Mouse (Mus musculus) limb, embryonic 10.5 days (tissue): ENCODE results near the gene Metrn. TPM values are rescaled to one million over a fixed set of nuclear protein-coding genes. Genes with fewer than 3 reads are reported as not detected.

ENCODE experiments used
- DNase-seq: peaks from one replicate; pipeline ENCODE4 v3.0.0-alpha.2; 2017; ENCODE audit warnings: low spot score
- H3K27ac ChIP-seq: fragments of 300-500 bp; sonication (generic); 2 replicates; pipeline ENCODE4 v1.5.1; 2016; ENCODE audit warnings: mild to moderate bottlenecking
- H3K27me3 ChIP-seq: fragments of 300-500 bp; sonication (generic); 2 replicates; pipeline ENCODE4 v1.6.1; 2016; ENCODE audit warnings: low read depth, mild to moderate bottlenecking; ENCODE audit not compliant: poor library complexity, severe bottlenecking
- H3K36me3 ChIP-seq: fragments of 300-500 bp; sonication (generic); 2 replicates; pipeline ENCODE4 v1.6.1; 2016; ENCODE audit warnings: mild to moderate bottlenecking, moderate library complexity
- H3K4me1 ChIP-seq: fragments of 300-500 bp; sonication (generic); 2 replicates; pipeline ENCODE4 v1.6.1; 2016
- H3K4me3 ChIP-seq: fragments of 300-500 bp; sonication (generic); 2 replicates; pipeline ENCODE4 v1.5.1; 2016; ENCODE audit warnings: mild to moderate bottlenecking, moderate library complexity
- H3K9me3 ChIP-seq: fragments of 300-500 bp; sonication (generic); replicated peaks from 2 replicates; pipeline ENCODE4 v1.6.1; 2016; ENCODE audit warnings: mild to moderate bottlenecking
- WGBS: fragments of 180-500 bp; shearing (Covaris S2); methylation state at CpG from one replicate; pipeline ENCODE4 v1.1.7; 2016; 5-methylcytosine and 5-hydroxymethylcytosine counted together
- polyA plus RNA-seq: library from polyadenylated mRNA; unstranded; fragments of >200 nt; fragmentation: Nextera tagmentation; extraction: Ambion mirVana; gene quantifications from 2 replicates; pipeline ENCODE4 v1.2.1, GENCODE M21; 2016

Metrn gene
- polyA plus RNA-seq, 1 experiment from 2014 or later = 87.5 TPM

DNA sequence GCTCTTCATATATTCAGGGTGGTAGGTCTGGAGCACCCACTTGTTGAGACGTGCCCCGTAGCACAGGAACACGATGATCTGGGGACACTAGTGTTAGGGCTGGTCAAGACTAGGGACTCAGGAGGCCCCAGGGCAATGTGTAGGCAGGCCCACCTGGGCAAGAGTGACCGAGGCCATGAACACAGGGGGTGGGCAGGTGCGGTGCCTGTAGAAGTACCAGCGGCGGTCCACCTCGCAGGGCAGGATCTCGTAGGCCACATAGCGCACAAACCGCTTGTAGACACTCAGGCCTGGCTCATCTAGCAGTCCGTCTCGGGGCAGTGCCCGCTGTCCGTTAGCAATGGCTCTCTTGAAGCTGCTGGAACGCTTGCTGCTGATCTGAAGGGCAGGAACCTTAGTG is 38.9 kb upstream of the Metrn start:
- DNase-seq = no peak
- Histone ChIP-seq H3K4me3 (peak overlapping the region; percentile 77), H3K4me1 (peaks cover 77% of the 10 kb centered on the region), H3K27me3 (no peaks in the 10 kb centered on the region), H3K36me3 (peaks cover 71% of the 10 kb centered on the region), H3K9me3 (no peaks in the 10 kb centered on the region), H3K27ac (peak overlapping the region; percentile 79; the same call in 1 of the 2 replicates)
- 92% methylated on average over 16 of the region's 16 CpGs for WGBS

- WGBS = 94% methylated on average over 7 of the region's 7 CpGs
- H3K36me3 ChIP-seq = peaks cover 71% of the 10 kb centered on the region
- no peak for DNase-seq
- no peaks in the 10 kb centered on the region for H3K27me3 ChIP-seq
- H3K9me3 ChIP-seq = no peaks in the 10 kb centered on the region
- H3K4me3 ChIP-seq = peak overlapping the region; percentile 77
- peaks cover 82% of the 10 kb centered on the region for H3K4me1 ChIP-seq
- no peak overlapping the region for H3K27ac ChIP-seq
Observed at GRCm38 (mm10) chr17:25835301-25835700, 38.4 kb upstream of the Metrn start.

DNA sequence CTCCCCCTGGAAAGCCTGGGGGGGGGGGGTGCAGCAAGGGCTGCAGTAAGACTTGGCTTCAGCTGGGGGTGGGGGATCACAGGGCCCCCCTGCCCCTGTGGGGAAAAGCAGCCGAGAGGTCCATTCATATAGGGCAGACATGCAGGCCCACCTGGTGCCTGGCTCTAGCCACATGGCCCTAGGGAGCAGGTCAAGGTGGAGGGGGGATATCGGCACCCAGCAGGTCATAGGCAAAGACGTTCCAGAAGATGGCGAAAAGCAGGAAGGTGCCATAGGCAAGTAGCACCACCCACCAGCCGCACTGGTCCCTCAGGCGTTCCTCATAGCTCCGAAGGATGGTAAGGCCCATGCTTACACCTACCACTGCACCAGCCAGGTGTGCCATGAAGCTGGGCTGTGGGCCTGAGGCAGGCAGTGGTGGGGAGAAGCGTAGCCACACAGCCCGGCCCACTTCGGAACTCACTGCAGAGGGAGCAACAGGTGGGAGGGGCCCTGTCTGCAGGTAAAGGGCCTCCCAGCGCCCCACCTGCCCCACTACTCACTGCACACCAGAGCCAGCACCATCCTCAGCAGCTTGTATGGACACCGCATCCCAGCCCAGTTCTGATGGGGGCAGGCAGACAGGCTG is 37.8 kb upstream of the Metrn start:
- peak overlapping the region; percentile 95; the same call in 1 of the 2 replicates for H3K27ac ChIP-seq
- no peaks in the 10 kb centered on the region for H3K9me3 ChIP-seq
- H3K36me3 ChIP-seq = peaks cover 71% of the 10 kb centered on the region
- 91% methylated on average over 12 of the region's 12 CpGs for WGBS
- H3K27me3 ChIP-seq = no peaks in the 10 kb centered on the region
- no peak for DNase-seq
- peak overlapping the region; percentile 77 for H3K4me3 ChIP-seq
- H3K4me1 ChIP-seq = peaks cover 87% of the 10 kb centered on the region

GRCm38 (mm10) chr17:25833961-25834594 is 37.1 kb upstream of the Metrn start:
- no peak for DNase-seq
- Histone ChIP-seq H3K4me3 (peak overlapping the region; percentile 77), H3K27me3 (no peaks in the 10 kb centered on the region), H3K9me3 (no peaks in the 10 kb centered on the region), H3K4me1 (peaks cover 88% of the 10 kb centered on the region), H3K36me3 (peaks cover 69% of the 10 kb centered on the region), H3K27ac (peak overlapping the region; percentile 95)
- 55% methylated on average over 6 of the region's 6 CpGs for WGBS

- under 1% methylated on average over 24 of the region's 24 CpGs for WGBS
- Histone ChIP-seq H3K4me3 (peak within 1 kb of the TSS; percentile 77), H3K36me3 (peaks cover 61% of the 10 kb centered on the region), H3K4me1 (peaks cover 90% of the 10 kb centered on the region), H3K9me3 (no peaks in the 10 kb centered on the region), H3K27ac (peak within 1 kb of the TSS; percentile 95), H3K27me3 (no peaks in the 10 kb centered on the region)
- DNase-seq = no peak
Observed at GRCm38 (mm10) chr17:25833291-25833663, 36.3 kb upstream of the Metrn start, which contains the start of gene Stub1. Stub1 (minus strand) TSS chr17:25833404.

- no peaks in the 10 kb centered on the region for H3K9me3 ChIP-seq
- H3K36me3 ChIP-seq = peaks cover 61% of the 10 kb centered on the region
- H3K27ac ChIP-seq = peak overlapping the region; percentile 95
- H3K4me1 ChIP-seq = peaks cover 91% of the 10 kb centered on the region
- WGBS = under 1% methylated on average over 77 of the region's 77 CpGs
- DNase-seq = peak; percentile 97
- H3K4me3 ChIP-seq = peak overlapping the region; percentile 77
- H3K27me3 ChIP-seq = no peaks in the 10 kb centered on the region
Observed at GRCm38 (mm10) chr17:25832436-25833290, 35.7 kb upstream of the Metrn start.

DNA sequence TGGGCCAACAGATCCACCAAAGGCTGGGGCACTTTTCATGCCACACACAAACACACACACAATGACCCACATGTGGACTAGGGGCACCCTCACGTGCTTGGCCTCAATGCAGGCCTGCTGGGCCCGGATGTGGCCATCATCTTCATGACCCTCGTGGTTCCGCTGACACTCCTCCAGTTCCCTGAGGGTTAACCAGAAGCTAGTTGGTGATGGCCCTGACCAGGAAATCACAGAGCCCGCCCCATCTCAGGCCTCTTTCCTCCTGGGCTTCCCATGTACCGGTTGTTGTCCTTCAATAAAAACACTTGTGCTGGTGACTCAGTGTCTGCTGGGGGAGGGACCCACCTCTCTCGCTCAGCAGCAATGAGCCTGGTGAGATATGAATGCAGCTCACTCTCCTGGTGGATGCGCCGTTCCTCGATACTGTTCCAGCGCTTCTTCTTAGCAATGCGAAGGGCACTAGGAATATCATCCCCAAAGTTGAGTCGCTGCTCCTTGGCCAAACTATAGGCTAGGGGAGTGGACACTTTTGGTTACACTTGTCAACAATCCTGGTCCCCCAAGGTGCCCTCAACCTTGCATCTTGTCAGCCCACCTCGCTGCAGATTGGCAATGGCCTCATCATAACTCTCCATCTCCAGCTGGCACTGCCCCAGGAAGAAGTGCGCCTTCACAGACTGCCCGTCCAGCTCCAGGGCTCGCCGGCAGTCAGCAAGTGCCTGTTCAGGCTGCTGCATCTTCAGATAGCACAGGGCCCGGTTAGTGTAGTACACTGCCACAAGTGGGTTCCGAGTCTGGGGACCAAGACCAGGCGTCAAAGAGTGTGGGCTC is 34.7 kb upstream of the Metrn start:
- Histone ChIP-seq H3K27me3 (no peaks in the 10 kb centered on the region), H3K36me3 (peaks cover 68% of the 10 kb centered on the region), H3K27ac (peak overlapping the region; percentile 95), H3K4me3 (peak overlapping the region; percentile 77), H3K4me1 (peaks cover 89% of the 10 kb centered on the region), H3K9me3 (no peaks in the 10 kb centered on the region)
- whole genome bisulfite sequencing = 66% methylated on average over 21 of the region's 21 CpGs
- no peak for DNase-seq

GRCm38 (mm10) chr17:25830806-25831431 is 34.0 kb upstream of the Metrn start:
- DNase-seq = no peak
- no peaks in the 10 kb centered on the region for H3K9me3 ChIP-seq
- peaks cover 88% of the 10 kb centered on the region for H3K4me1 ChIP-seq
- peak overlapping the region; percentile 77 for H3K4me3 ChIP-seq
- H3K27me3 ChIP-seq = no peaks in the 10 kb centered on the region
- WGBS = 87% methylated on average over 14 of the region's 14 CpGs
- no peak overlapping the region for H3K27ac ChIP-seq
- peaks cover 69% of the 10 kb centered on the region for H3K36me3 ChIP-seq

DNA sequence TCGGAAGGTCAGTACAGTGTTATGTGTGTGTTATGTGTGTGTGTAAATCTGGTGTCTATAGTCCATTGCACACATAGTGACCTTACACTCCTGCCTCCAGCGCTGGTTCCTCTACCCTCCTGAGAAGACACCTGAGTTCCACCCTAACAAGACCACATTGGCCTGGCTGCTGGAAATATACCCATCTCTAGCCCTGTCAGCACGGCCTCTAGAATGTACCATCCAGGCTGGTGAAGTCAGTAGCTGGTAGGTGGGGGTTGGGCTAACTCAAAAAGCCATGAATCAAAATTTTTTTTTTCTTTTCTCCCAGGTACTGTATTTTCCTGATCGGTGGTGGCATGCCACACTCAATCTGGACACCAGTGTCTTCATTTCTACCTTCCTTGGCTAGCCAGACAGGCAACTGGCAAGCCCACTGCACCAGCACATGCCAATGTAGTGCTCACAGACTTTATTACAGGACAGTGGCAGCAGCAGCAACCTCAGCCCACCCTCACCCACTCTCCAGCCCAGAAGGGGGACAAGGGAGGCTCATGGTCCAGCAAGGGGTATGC is 33.3 kb upstream of the Metrn start:
- DNase-seq = no peak
- Histone ChIP-seq H3K9me3 (no peaks in the 10 kb centered on the region), H3K27me3 (no peaks in the 10 kb centered on the region), H3K4me3 (peak overlapping the region; percentile 77), H3K36me3 (peaks cover 69% of the 10 kb centered on the region), H3K4me1 (peaks cover 88% of the 10 kb centered on the region), H3K27ac (no peak overlapping the region)
- 90% methylated on average over 4 of the region's 4 CpGs for WGBS

DNA sequence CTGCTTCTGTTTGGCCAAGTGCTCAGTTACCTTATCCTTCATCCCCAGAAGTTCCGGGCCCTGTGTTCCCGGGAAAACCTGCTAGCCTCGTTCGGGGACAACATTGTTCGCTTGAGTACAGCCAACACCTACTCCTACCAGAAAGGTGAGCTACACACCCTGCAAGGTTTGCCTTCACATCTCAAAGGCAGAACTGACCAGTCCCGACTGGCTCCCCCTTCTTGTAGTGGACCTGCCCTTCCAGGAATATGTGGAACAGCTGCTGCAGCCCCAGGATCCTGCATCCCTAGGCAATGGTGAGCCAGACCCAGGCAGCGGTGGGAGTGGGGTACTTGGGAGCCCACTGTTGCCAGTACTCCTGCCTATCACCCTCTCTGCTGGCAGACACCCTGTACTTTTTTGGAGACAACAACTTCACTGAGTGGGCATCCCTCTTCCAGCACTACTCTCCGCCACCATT is 32.7 kb upstream of the Metrn start:
- DNase-seq = no peak
- Histone ChIP-seq H3K4me1 (peaks cover 88% of the 10 kb centered on the region), H3K36me3 (peaks cover 63% of the 10 kb centered on the region), H3K4me3 (peak overlapping the region; percentile 77), H3K9me3 (no peaks in the 10 kb centered on the region), H3K27ac (peak overlapping the region; percentile 93), H3K27me3 (no peaks in the 10 kb centered on the region)
- 43% methylated on average over 8 of the region's 8 CpGs for WGBS

GRCm38 (mm10) chr17:25828712-25829557 is 32.0 kb upstream of the Metrn start, which contains the start of gene Jmjd8:
Jmjd8 (plus strand) TSS chr17:25828867.
- peaks cover 60% of the 10 kb centered on the region for H3K36me3 ChIP-seq
- H3K4me3 ChIP-seq = peak within 1 kb of the TSS; percentile 77
- H3K4me1 ChIP-seq = peaks cover 88% of the 10 kb centered on the region
- WGBS = 2% methylated on average over 32 of the region's 32 CpGs
- H3K9me3 ChIP-seq = no peaks in the 10 kb centered on the region
- no peaks in the 10 kb centered on the region for H3K27me3 ChIP-seq
- peak; percentile 90 for DNase-seq
- H3K27ac ChIP-seq = peak within 1 kb of the TSS; percentile 93
